Mouse (Mus musculus): ENCODE data around the gene Ly6g6f. TPM values are rescaled to one million over a fixed set of nuclear protein-coding genes. Genes with fewer than 3 reads are reported as not detected.

Ly6g6f gene
- total and polyA plus RNA-seq, 3 experiments = 0.54 to 0.67 TPM; not detected in 1

GRCm38 (mm10) chr17:35052271-35052798 is 33.1 kb downstream of the Ly6g6f start:
- peak; percentile 31; the same call in 1 of the 2 replicates for TF ChIP-seq BHLHE40 (IDR thresholded peaks at IDR 0.05; ENCODE audit: low read depth, low read length)
- no peak for TF ChIP-seq E2F4 (IDR thresholded peaks at IDR 0.05; ENCODE audit: insufficient replicate concordance, low read depth, low read length)
- dilution Hi-C loops (cut with MboI; ENCODE audit: extremely low pct_ligation_motif_present, extremely low pct_unique_long_range_greater_than_20kb, low sequenced_read_pairs) = no loop called here
- in situ Hi-C loops (cut with MboI; ENCODE audit: low pct_ligation_motif_present, low pct_unique_long_range_greater_than_20kb, low sequenced_read_pairs) = no loop called here
- Histone ChIP-seq H3K4me3 (replicated peaks in 1 of 3; ENCODE audit: low read depth in 2 of 3, low read length in 2 of 3, poor library complexity in 1 of 3) (peak overlapping the region; percentile 79 to 94 (median 86)), H3K27ac (ENCODE audit: insufficient read depth, low read depth) (peak overlapping the region; percentile 96), H3K79me2 (replicated peaks; ENCODE audit: control insufficient read depth, extremely low read depth, insufficient read depth, poor library complexity, severe bottlenecking) (peaks cover 27% of the 10 kb centered on the region), H3K36me3 (replicated peaks in 1 of 2; ENCODE audit: control insufficient read depth in 1 of 2, insufficient read depth in 1 of 2, low read length in 1 of 2) (peaks cover 41 to 47% of the 10 kb centered on the region in 2 experiments), H3K4me2 (ENCODE audit: insufficient read depth, low read depth, poor library complexity, severe bottlenecking) (peak overlapping the region; percentile 58), H3K4me1 (ENCODE audit: control insufficient read depth in 1 of 2, insufficient read depth in 2 of 2) (peaks cover 9 to 26% of the 10 kb centered on the region in 2 experiments), H3K9ac (ENCODE audit: insufficient read depth, low read depth) (peak overlapping the region; percentile 55), H3K27me3 (replicated peaks) (no peaks in the 10 kb centered on the region), H3K9me3 (replicated peaks; ENCODE audit: low read length) (peaks cover 7% of the 10 kb centered on the region)
- no peak for DNase-seq (ENCODE audit: extremely low read depth)

- Histone ChIP-seq H3K27ac (ENCODE audit: insufficient read depth, low read depth) (peak overlapping the region; percentile 96), H3K4me1 (ENCODE audit: control insufficient read depth in 1 of 2, insufficient read depth in 2 of 2) (peaks cover 9 to 30% of the 10 kb centered on the region in 2 experiments), H3K4me2 (ENCODE audit: insufficient read depth, low read depth, poor library complexity, severe bottlenecking) (peak overlapping the region; percentile 58), H3K9ac (ENCODE audit: insufficient read depth, low read depth) (peak overlapping the region; percentile 96), H3K4me3 (replicated peaks in 1 of 3; ENCODE audit: low read depth in 2 of 3, low read length in 2 of 3, poor library complexity in 1 of 3) (peak overlapping the region; percentile 79 to 94 (median 86)), H3K9me3 (replicated peaks; ENCODE audit: low read length) (peaks cover 7% of the 10 kb centered on the region), H3K36me3 (replicated peaks in 1 of 2; ENCODE audit: control insufficient read depth in 1 of 2, insufficient read depth in 1 of 2, low read length in 1 of 2) (peaks cover 34 to 40% of the 10 kb centered on the region in 2 experiments), H3K79me2 (replicated peaks; ENCODE audit: control insufficient read depth, extremely low read depth, insufficient read depth, poor library complexity, severe bottlenecking) (peaks cover 27% of the 10 kb centered on the region), H3K27me3 (replicated peaks) (no peaks in the 10 kb centered on the region)
- in situ Hi-C loops (cut with MboI; ENCODE audit: low pct_ligation_motif_present, low pct_unique_long_range_greater_than_20kb, low sequenced_read_pairs) = no loop called here
- DNase-seq (ENCODE audit: extremely low read depth) = peak; percentile 99
- dilution Hi-C loops (cut with MboI; ENCODE audit: extremely low pct_ligation_motif_present, extremely low pct_unique_long_range_greater_than_20kb, low sequenced_read_pairs) = no loop called here
- TF ChIP-seq MXI1 (IDR thresholded peaks at IDR 0.05; ENCODE audit: low read depth, low read length) (peak; percentile 82), HCFC1 (IDR thresholded peaks at IDR 0.05; ENCODE audit: low read depth, low read length) (peak; percentile 78), MAX (IDR thresholded peaks at IDR 0.05; ENCODE audit: low read length) (peak; percentile 80), IRF4 (IDR thresholded peaks at IDR 0.05; ENCODE audit: low read depth, low read length) (peak; percentile 99), UBTF (IDR thresholded peaks at IDR 0.05; ENCODE audit: low read depth, low read length) (peak; percentile 69; the same call in 1 of the 2 replicates), MAZ (IDR thresholded peaks at IDR 0.05; ENCODE audit: low read depth, low read length) (peak; percentile 98), POLR2AphosphoS2 (IDR thresholded peaks at IDR 0.05; ENCODE audit: low read depth, low read length) (peak; percentile 87; the same call in 1 of the 2 replicates), CHD2 (IDR thresholded peaks at IDR 0.05; ENCODE audit: low read length) (peak; percentile 96), RAD21 (IDR thresholded peaks at IDR 0.05; ENCODE audit: low read depth, low read length) (no peak; the same call in 1 of the 2 replicates), RCOR1 (conservative IDR thresholded peaks at IDR 0.05; ENCODE audit: low read depth, low read length) (peak; percentile 94), PAX5 (IDR thresholded peaks at IDR 0.05; ENCODE audit: low read length) (no peak), ZNF384 (IDR thresholded peaks at IDR 0.05; ENCODE audit: low read depth, low read length) (peak; percentile 59), ZKSCAN1 (IDR thresholded peaks at IDR 0.05; ENCODE audit: borderline replicate concordance, low read depth, low read length) (no peak; the same call in 1 of the 2 replicates), MAFK (IDR thresholded peaks at IDR 0.05; ENCODE audit: insufficient replicate concordance, low read length) (peak; percentile 70), USF1 (IDR thresholded peaks at IDR 0.05; ENCODE audit: low read depth, low read length) (no peak), SMC3 (IDR thresholded peaks at IDR 0.05; ENCODE audit: low read depth, low read length) (peak; percentile 48; the same call in 1 of the 2 replicates), ZC3H11A (IDR thresholded peaks at IDR 0.05; ENCODE audit: low read depth, low read length) (no peak), CTCF (conservative IDR thresholded peaks at IDR 0.05 in 1 of 2, IDR thresholded peaks at IDR 0.05 in 1 of 2; ENCODE audit: low read depth in 2 of 2, low read length in 2 of 2) (no peak), JUND (conservative IDR thresholded peaks at IDR 0.05; ENCODE audit: low read depth, low read length) (peak; percentile 99), POLR2A (IDR thresholded peaks at IDR 0.05; ENCODE audit: low read depth, low read length) (peak; percentile 83), ETS1 (conservative IDR thresholded peaks at IDR 0.05; ENCODE audit: low read depth, low read length) (peak; percentile 95), JUN (IDR thresholded peaks at IDR 0.05; ENCODE audit: insufficient read depth, low read depth, low read length) (peak; percentile 100), KAT2A (IDR thresholded peaks at IDR 0.05; ENCODE audit: insufficient replicate concordance, low read length) (peak; percentile 81; the same call in 1 of the 2 replicates), EP300 (IDR thresholded peaks at IDR 0.05; ENCODE audit: low read length) (peak; percentile 97), TCF12 (IDR thresholded peaks at IDR 0.05; ENCODE audit: low read depth, low read length) (peak; percentile 96), TBP (conservative IDR thresholded peaks at IDR 0.05; ENCODE audit: low read depth, low read length) (peak; percentile 85), BHLHE40 (IDR thresholded peaks at IDR 0.05; ENCODE audit: low read depth, low read length) (peak; percentile 86), E2F4 (IDR thresholded peaks at IDR 0.05; ENCODE audit: insufficient replicate concordance, low read depth, low read length) (0 out of 2 replicates have a peak, but pooled peaks have one; percentile 45), CHD1 (IDR thresholded peaks at IDR 0.05; ENCODE audit: low read depth, low read length) (peak; percentile 87; the same call in 1 of the 2 replicates)
These were observed 34.0 kb downstream of the Ly6g6f start for GRCm38 (mm10) chr17:35051156-35052086.
